Mouse (Mus musculus) brain, embryonic 14.5 days (tissue): ENCODE measurements around the gene Olr1. TPM values are rescaled to one million over a fixed set of nuclear protein-coding genes. Genes with fewer than 3 reads are reported as not detected.

Experiments used
- DNase-seq: peaks from one replicate; pipeline ENCODE4 v3.0.0-alpha.2; 2011; ENCODE audit warnings: low read depth
- CTCF ChIP-seq: fragments of 200-500 bp; IDR thresholded peaks from 2 replicates; pipeline ENCODE4 v1.5.1; 2012; ENCODE audit warnings: inconsistent platforms, mild to moderate bottlenecking, moderate library complexity, borderline replicate concordance; ENCODE audit not compliant: insufficient read depth, insufficient read length; ENCODE audit errors: extremely low read depth
- POLR2A ChIP-seq: fragments of 200-500 bp; IDR thresholded peaks from 2 replicates; pipeline ENCODE4 v1.6.1; 2012; ENCODE audit warnings: mild to moderate bottlenecking, inconsistent platforms, borderline replicate concordance; ENCODE audit not compliant: poor library complexity, insufficient read depth, insufficient read length, severe bottlenecking; ENCODE audit errors: extremely low read depth
- polyA plus RNA-seq: library from polyadenylated mRNA; depleted of rRNA; stranded (reverse); fragments of >200 nt; gene quantifications from 2 replicates; pipeline ENCODE4 v1.2.3, GENCODE M21; 2012

Gene Olr1
- polyA plus RNA-seq, 1 experiment = not detected

GRCm38 (mm10) chr6:129532556-129532941 lies 25.6 kb upstream of the Olr1 start:
- TF ChIP-seq CTCF (no peak), POLR2A (no peak)
- no peak for DNase-seq

GRCm38 (mm10) chr6:129530261-129530660 lies 23.3 kb upstream of the Olr1 start:
- TF ChIP-seq POLR2A (no peak), CTCF (no peak)
- DNase-seq = no peak

- DNase-seq = no peak
- TF ChIP-seq POLR2A (no peak), CTCF (no peak)
Measured at GRCm38 (mm10) chr6:129529605-129530004, 22.6 kb upstream of the Olr1 start.

GRCm38 (mm10) chr6:129527416-129527815 lies 20.5 kb upstream of the Olr1 start:
- TF ChIP-seq POLR2A (no peak), CTCF (no peak)
- DNase-seq = no peak

GRCm38 (mm10) chr6:129526069-129526468 lies 19.1 kb upstream of the Olr1 start:
- TF ChIP-seq POLR2A (no peak), CTCF (no peak)
- DNase-seq = no peak

- peak; percentile 65 for DNase-seq
- TF ChIP-seq CTCF (peak; percentile 63; the same call in 1 of the 2 replicates), POLR2A (no peak)
Measured at GRCm38 (mm10) chr6:129517752-129518408, 10.9 kb upstream of the Olr1 start.

- TF ChIP-seq CTCF = no peak
- DNase-seq = no peak
Measured at GRCm38 (mm10) chr6:129516388-129516787, 9.4 kb upstream of the Olr1 start.

- DNase-seq = no peak
- TF ChIP-seq CTCF (no peak), POLR2A (no peak)
Measured at GRCm38 (mm10) chr6:129515068-129515467, 8.1 kb upstream of the Olr1 start.

- TF ChIP-seq CTCF = no peak
- TF ChIP-seq POLR2A = no peak
- no peak for DNase-seq
Measured at GRCm38 (mm10) chr6:129514376-129514775, 7.4 kb upstream of the Olr1 start.

GRCm38 (mm10) chr6:129513409-129513808 lies 6.4 kb upstream of the Olr1 start:
- TF ChIP-seq POLR2A (no peak), CTCF (no peak)
- DNase-seq = peak; percentile 54

- DNase-seq = no peak
- TF ChIP-seq CTCF = no peak
- no peak for TF ChIP-seq POLR2A
Measured at GRCm38 (mm10) chr6:129512868-129513267, 5.9 kb upstream of the Olr1 start.

- no peak for DNase-seq
- TF ChIP-seq POLR2A (no peak), CTCF (no peak)
Measured at GRCm38 (mm10) chr6:129512367-129512766, 5.4 kb upstream of the Olr1 start, which contains the start of gene Tmem52b. Tmem52b (plus strand) TSS chr6:129512555.
